Mouse (Mus musculus): ENCODE results near the gene Trove2.

- TF ChIP-seq HCFC1 (IDR thresholded peaks at IDR 0.05; ENCODE audit: low read depth, low read length) (no peak), MXI1 (IDR thresholded peaks at IDR 0.05; ENCODE audit: low read depth, low read length) (no peak), TBP (IDR thresholded peaks at IDR 0.05; ENCODE audit: low read depth, low read length) (no peak), POLR2A (IDR thresholded peaks at IDR 0.05; ENCODE audit: control insufficient read depth in 1 of 2, insufficient read depth in 1 of 2, low read depth in 1 of 2, low read length in 2 of 2, poor library complexity in 1 of 2) (no peak), POLR2AphosphoS2 (IDR thresholded peaks at IDR 0.05; ENCODE audit: low read length) (no peak), CTCF (IDR thresholded peaks at IDR 0.05 in 2 of 3, conservative IDR thresholded peaks at IDR 0.05 in 1 of 3; ENCODE audit: control insufficient read depth in 1 of 3, insufficient read depth in 1 of 3, low read depth in 2 of 3, low read length in 3 of 3, poor library complexity in 1 of 3, severe bottlenecking in 1 of 3) (no peak)
Observed at GRCm38 (mm10) chr1:143773909-143774308, 3.0 kb downstream of the Trove2 start.
